Mouse (Mus musculus) MEL (cell line): ENCODE data around the gene Asb14. TPM values are rescaled to one million over a fixed set of nuclear protein-coding genes. Genes with fewer than 3 reads are reported as not detected.

Experiments used
- DNase-seq: peaks from one replicate; pipeline ENCODE4 v3.0.0; 2011; ENCODE audit warnings: low read depth, low spot score
- H3K27ac ChIP-seq: 2 replicates; pipeline ENCODE4 v1.5.1; 2012; ENCODE audit warnings: low read depth, mild to moderate bottlenecking, control low read depth, low read length, moderate library complexity; ENCODE audit not compliant: control insufficient read depth
- H3K27me3 ChIP-seq, 2 experiments: fragments of 150-350 bp in 1 of 2; sonication (generic) in 1 of 2; 2 replicates each; pipeline ENCODE4 v1.6.1; 2012; ENCODE audit warnings: low read length in 2 of 2, mild to moderate bottlenecking in 2 of 2, improper control_type of control experiment in 1 of 2, moderate library complexity in 1 of 2; ENCODE audit not compliant: insufficient read depth in 2 of 2, control insufficient read depth in 1 of 2
- H3K36me3 ChIP-seq, 2 experiments: 2 replicates each; pipeline ENCODE4 v1.6.1; 2012 to 2014; ENCODE audit warnings: low read length in 2 of 2, improper control_type of control experiment in 1 of 2, inconsistent platforms in 1 of 2, mild to moderate bottlenecking in 1 of 2; ENCODE audit not compliant: insufficient read depth in 2 of 2, control insufficient read depth in 1 of 2
- H3K4me1 ChIP-seq, 2 experiments: fragments of 150-350 bp in 1 of 2; sonication (generic) in 1 of 2; 2 replicates each; pipeline ENCODE4 v1.6.1; 2012; ENCODE audit warnings: low read length in 2 of 2, improper control_type of control experiment in 1 of 2, mild to moderate bottlenecking in 1 of 2; ENCODE audit not compliant: insufficient read depth in 2 of 2, control insufficient read depth in 1 of 2
- H3K4me3 ChIP-seq, 2 experiments: fragments of 150-350 bp in 1 of 2; sonication (generic) in 1 of 2; 2 replicates each; pipeline ENCODE4 v1.5.1; 2012; ENCODE audit warnings: low read depth in 2 of 2, low read length in 2 of 2, mild to moderate bottlenecking in 2 of 2, moderate library complexity in 2 of 2, control low read depth in 1 of 2, improper control_type of control experiment in 1 of 2; ENCODE audit not compliant: control insufficient read depth in 1 of 2, insufficient read depth in 1 of 2
- H3K79me2 ChIP-seq: 2 replicates; pipeline ENCODE4 v1.6.1; 2012; ENCODE audit warnings: mild to moderate bottlenecking, low read length, moderate library complexity; ENCODE audit not compliant: control insufficient read depth, poor library complexity, insufficient read depth
- H3K9ac ChIP-seq: 2 replicates; pipeline ENCODE4 v1.6.1; 2012; ENCODE audit warnings: low read depth, mild to moderate bottlenecking, control low read depth, low read length, moderate library complexity; ENCODE audit not compliant: control insufficient read depth, poor library complexity, severe bottlenecking
- H3K9me3 ChIP-seq: fragments of 150-350 bp; sonication (generic); replicated peaks from 2 replicates; pipeline ENCODE4 v1.6.1; 2012; ENCODE audit warnings: mild to moderate bottlenecking, low read length, improper control_type of control experiment, moderate library complexity; ENCODE audit not compliant: insufficient read depth
- BHLHE40 ChIP-seq: IDR thresholded peaks from 2 replicates; pipeline ENCODE4 v1.6.1; 2012; ENCODE audit warnings: low read depth, mild to moderate bottlenecking, inconsistent platforms, low read length, improper control_type of control experiment, borderline replicate concordance
- CHD2 ChIP-seq: IDR thresholded peaks from 2 replicates; pipeline ENCODE4 v1.6.1; 2011; ENCODE audit warnings: low read length, improper control_type of control experiment
- CTCF ChIP-seq, 3 experiments: IDR thresholded peaks in 2 of 3; conservative IDR thresholded peaks in 1 of 3; 2 replicates each; pipeline ENCODE4 v1.5.1; 2011 to 2012; ENCODE audit warnings: low read length in 3 of 3, low read depth in 2 of 3, mild to moderate bottlenecking in 2 of 3, improper control_type of control experiment in 1 of 3, inconsistent platforms in 1 of 3, mixed read lengths in 1 of 3, moderate library complexity in 1 of 3; ENCODE audit not compliant: control insufficient read depth in 1 of 3, insufficient read depth in 1 of 3, poor library complexity in 1 of 3, severe bottlenecking in 1 of 3
- E2F4 ChIP-seq: IDR thresholded peaks from 2 replicates; pipeline ENCODE4 v1.6.1; 2011; ENCODE audit warnings: low read depth, low read length, improper control_type of control experiment, borderline replicate concordance
- GABPA ChIP-seq: IDR thresholded peaks from 2 replicates; pipeline ENCODE4 v1.6.1; 2012; ENCODE audit warnings: low read depth, mild to moderate bottlenecking, inconsistent platforms, low read length, improper control_type of control experiment, moderate library complexity
- HCFC1 ChIP-seq: IDR thresholded peaks from 2 replicates; pipeline ENCODE4 v1.6.1; 2012; ENCODE audit warnings: low read depth, mild to moderate bottlenecking, inconsistent platforms, low read length, improper control_type of control experiment, moderate library complexity
- KAT2A ChIP-seq: conservative IDR thresholded peaks from 2 replicates; pipeline ENCODE4 v1.6.1; 2012; ENCODE audit warnings: low read depth, low read length, improper control_type of control experiment, inconsistent platforms
- MAX ChIP-seq: IDR thresholded peaks from 2 replicates; pipeline ENCODE4 v1.6.1; 2011; ENCODE audit warnings: low read length, improper control_type of control experiment
- MEF2A ChIP-seq: IDR thresholded peaks from 2 replicates; pipeline ENCODE4 v1.6.1; 2014; ENCODE audit warnings: low read depth, mild to moderate bottlenecking, inconsistent platforms, low read length, improper control_type of control experiment; ENCODE audit not compliant: poor library complexity, insufficient replicate concordance, severe bottlenecking; ENCODE audit errors: extremely low read depth
- MXI1 ChIP-seq: IDR thresholded peaks from 2 replicates; pipeline ENCODE4 v1.6.1; 2011; ENCODE audit warnings: mild to moderate bottlenecking, low read depth, low read length, improper control_type of control experiment
- MYB ChIP-seq: IDR thresholded peaks from 2 replicates; pipeline ENCODE4 v1.6.1; 2011; ENCODE audit warnings: mild to moderate bottlenecking, low read depth, low read length, improper control_type of control experiment
- MYC ChIP-seq: IDR thresholded peaks from 2 replicates; pipeline ENCODE4 v1.6.1; 2011; ENCODE audit warnings: low read depth, mild to moderate bottlenecking, low read length, improper control_type of control experiment, moderate library complexity
- NELFE ChIP-seq: IDR thresholded peaks from 2 replicates; pipeline ENCODE4 v1.6.1; 2011; ENCODE audit warnings: low read depth, low read length, improper control_type of control experiment
- NRF1 ChIP-seq: IDR thresholded peaks from 2 replicates; pipeline ENCODE4 v1.6.1; 2014; ENCODE audit warnings: low read depth, mild to moderate bottlenecking, inconsistent platforms, low read length, improper control_type of control experiment, moderate library complexity; ENCODE audit not compliant: poor library complexity, insufficient read depth, severe bottlenecking
- POLR2AphosphoS2 ChIP-seq: IDR thresholded peaks from 2 replicates; pipeline ENCODE4 v1.6.1; 2011; ENCODE audit warnings: low read length, improper control_type of control experiment
- RAD21 ChIP-seq: IDR thresholded peaks from 2 replicates; pipeline ENCODE4 v1.6.1; 2011; ENCODE audit warnings: mild to moderate bottlenecking, low read depth, low read length, improper control_type of control experiment
- RCOR1 ChIP-seq: IDR thresholded peaks from 2 replicates; pipeline ENCODE4 v1.6.1; 2012; ENCODE audit warnings: low read depth, mild to moderate bottlenecking, inconsistent platforms, low read length, improper control_type of control experiment
- SIN3A ChIP-seq: IDR thresholded peaks from 2 replicates; pipeline ENCODE4 v1.6.1; 2012; ENCODE audit warnings: low read length, improper control_type of control experiment, inconsistent platforms
- SMC3 ChIP-seq: IDR thresholded peaks from 2 replicates; pipeline ENCODE4 v1.6.1; 2011; ENCODE audit warnings: low read depth, low read length, improper control_type of control experiment
- TCF12 ChIP-seq: IDR thresholded peaks from 2 replicates; pipeline ENCODE4 v1.6.1; 2014; ENCODE audit warnings: low read depth, mild to moderate bottlenecking, inconsistent platforms, low read length, improper control_type of control experiment, moderate library complexity
- ZC3H11A ChIP-seq: IDR thresholded peaks from 2 replicates; pipeline ENCODE4 v1.6.1; 2012; ENCODE audit warnings: low read depth, mild to moderate bottlenecking, inconsistent platforms, low read length, improper control_type of control experiment
- ZMIZ1 ChIP-seq: IDR thresholded peaks from 2 replicates; pipeline ENCODE4 v1.6.1; 2012; ENCODE audit warnings: low read depth, mild to moderate bottlenecking, inconsistent platforms, low read length, improper control_type of control experiment, moderate library complexity
- ZNF384 ChIP-seq: IDR thresholded peaks from 2 replicates; pipeline ENCODE4 v1.6.1; 2012; ENCODE audit warnings: low read depth, mild to moderate bottlenecking, inconsistent platforms, low read length, improper control_type of control experiment
- polyA plus RNA-seq, 2 experiments: library from polyadenylated mRNA; stranded (reverse) in 1 of 2; unstranded in 1 of 2; fragments of >175 nt in 1 of 2; fragments of >200 nt in 1 of 2; gene quantifications; 2 replicates each; pipeline versions ENCODE4 v1.2.1 to v1.2.4; 2012; ENCODE audit warnings: low replicate concordance in 2 of 2, low read depth in 1 of 2; ENCODE audit not compliant: insufficient read length in 2 of 2, insufficient read depth in 1 of 2, missing spikeins in 1 of 2
- total RNA-seq: library from RNA; depleted of rRNA; stranded (reverse); fragments of 300-350 nt; gene quantifications from 2 replicates; pipeline ENCODE4 v1.2.3, GENCODE M21; 2012; rRNA removed

The Asb14 gene
- total RNA-seq (not detected in 2 replicates), polyA plus RNA-seq (under 1 TPM in 1 of 2 experiments, not detected in 1; 0.06 TPM)

GRCm38 (mm10) chr14:26894392-26894791 lies at the start of gene Asb14:
TSS of gene Asb14 (plus strand) at chr14:26894557.
- peaks cover 0 to 10% of the 10 kb centered on the region in 2 experiments; a peak in 2 of 4 replicates for H3K36me3 ChIP-seq
- H3K4me3 ChIP-seq: no peak within 1 kb of the TSS
- H3K4me1 ChIP-seq: peaks cover 0 to 13% of the 10 kb centered on the region in 2 experiments; a peak in 2 of 4 replicates
- no peak within 1 kb of the TSS for H3K27ac ChIP-seq
- peaks cover 0 to 3% of the 10 kb centered on the region in 2 experiments; a peak in 1 of 4 replicates for H3K27me3 ChIP-seq
- H3K9me3 ChIP-seq: no peaks in the 10 kb centered on the region
- H3K9ac ChIP-seq: no peak within 1 kb of the TSS
- no peak for TF ChIP-seq MYB
- no peak for TF ChIP-seq GABPA
- no peak for TF ChIP-seq NRF1
- no peak for TF ChIP-seq CHD2
- TF ChIP-seq MXI1: no peak
- no peak for TF ChIP-seq E2F4
- no peak for TF ChIP-seq TCF12
- no peak for TF ChIP-seq MAX
- DNase-seq: no peak
- H3K79me2 ChIP-seq: no peaks in the 10 kb centered on the region

- TF ChIP-seq ZC3H11A (no peak), CTCF (IDR thresholded peaks at IDR 0.05 in 2 of 3, conservative IDR thresholded peaks at IDR 0.05 in 1 of 3; ENCODE audit: control insufficient read depth in 1 of 3, insufficient read depth in 1 of 3, low read depth in 2 of 3, low read length in 3 of 3, poor library complexity in 1 of 3, severe bottlenecking in 1 of 3) (no peak), TCF12 (no peak)
- Histone ChIP-seq H3K4me1 (no peaks in the 10 kb centered on the region), H3K9ac (no peak overlapping the region), H3K9me3 (no peaks in the 10 kb centered on the region), H3K36me3 (no peaks in the 10 kb centered on the region), H3K27me3 (no peaks in the 10 kb centered on the region; a peak in 2 of 4 replicates), H3K27ac (no peak overlapping the region), H3K4me3 (no peak overlapping the region), H3K79me2 (no peaks in the 10 kb centered on the region)
- DNase-seq: peak; percentile 43
Measured at GRCm38 (mm10) chr14:26853053-26853452, 41.3 kb upstream of the Asb14 start.

- Histone ChIP-seq H3K36me3 (no peaks in the 10 kb centered on the region), H3K27ac (no peak overlapping the region), H3K9ac (no peak overlapping the region), H3K9me3 (no peaks in the 10 kb centered on the region), H3K79me2 (no peaks in the 10 kb centered on the region), H3K4me1 (0 out of 4 replicates have a peak, but pooled peaks cover 0 to 2% of the 10 kb centered on the region in 2 experiments), H3K4me3 (no peak overlapping the region), H3K27me3 (no peaks in the 10 kb centered on the region; a peak in 2 of 4 replicates)
- TF ChIP-seq ZMIZ1: no peak
- TF ChIP-seq SMC3: no peak
- no peak for TF ChIP-seq MYC
- no peak for TF ChIP-seq RCOR1
- TF ChIP-seq NELFE: no peak
- no peak for TF ChIP-seq SIN3A
- TF ChIP-seq POLR2AphosphoS2: no peak
- TF ChIP-seq KAT2A: no peak
- no peak for TF ChIP-seq GABPA
- no peak for TF ChIP-seq RAD21
- TF ChIP-seq BHLHE40: no peak
- no peak for TF ChIP-seq ZC3H11A
- no peak for TF ChIP-seq ZNF384
- TF ChIP-seq MEF2A: no peak
- TF ChIP-seq HCFC1: no peak
- no peak for TF ChIP-seq MYB
- no peak for DNase-seq
Measured at GRCm38 (mm10) chr14:26854066-26854465, 40.3 kb upstream of the Asb14 start.
